Mouse (Mus musculus): Measurements from ENCODE around the gene Dhx16.
A peak's percentile ranks its signal among the peaks of the same experiment; 100 is the strongest.
"Not testable (repeated sequence)": the region's sequence is repeated elsewhere in the genome, so short reads cannot be mapped to it uniquely, and the experiment has no call there.

The Dhx16 gene

DNA sequence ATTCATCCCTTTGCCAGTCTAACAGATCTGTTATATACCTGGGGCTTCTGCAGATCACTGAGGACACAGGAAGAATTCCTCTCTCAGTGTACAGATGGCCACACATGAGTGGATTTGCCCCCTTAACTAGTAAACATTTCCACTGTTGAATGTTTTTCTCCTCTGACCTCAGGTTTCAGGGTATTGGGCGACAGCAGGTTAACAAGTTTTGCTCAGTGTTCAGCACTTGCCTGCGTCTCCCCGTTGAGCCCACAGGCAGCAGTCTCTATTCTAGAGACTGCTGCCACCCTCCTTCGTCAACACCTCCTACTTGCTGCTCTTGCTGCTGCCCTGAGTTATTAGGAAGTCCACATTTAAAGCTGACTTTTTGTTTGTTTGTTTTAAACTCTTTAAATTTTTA is 42.1 kb downstream of the Dhx16 start:
- no peak for DNase-seq

DNA sequence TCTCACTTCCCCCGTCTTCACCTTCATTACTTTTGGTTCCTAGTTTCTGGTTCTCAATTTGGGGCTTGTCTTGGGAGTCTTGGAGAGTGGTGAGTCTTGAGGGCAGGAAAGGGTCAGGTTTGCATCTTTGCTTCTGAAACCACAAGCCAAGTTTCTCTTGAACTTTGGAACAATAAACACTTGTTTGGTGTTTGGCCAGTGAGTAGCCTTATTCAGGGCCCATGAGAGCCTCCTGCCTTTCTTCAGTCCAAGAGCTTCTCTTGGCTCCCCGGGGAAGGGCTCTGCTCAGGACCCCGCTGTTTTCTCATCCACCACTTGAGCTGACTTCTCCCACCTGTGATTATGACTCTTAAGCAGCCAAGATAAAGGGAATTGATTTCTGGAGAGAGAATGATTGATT is 42.9 kb downstream of the Dhx16 start:
- DNase-seq, result no peak

DNA sequence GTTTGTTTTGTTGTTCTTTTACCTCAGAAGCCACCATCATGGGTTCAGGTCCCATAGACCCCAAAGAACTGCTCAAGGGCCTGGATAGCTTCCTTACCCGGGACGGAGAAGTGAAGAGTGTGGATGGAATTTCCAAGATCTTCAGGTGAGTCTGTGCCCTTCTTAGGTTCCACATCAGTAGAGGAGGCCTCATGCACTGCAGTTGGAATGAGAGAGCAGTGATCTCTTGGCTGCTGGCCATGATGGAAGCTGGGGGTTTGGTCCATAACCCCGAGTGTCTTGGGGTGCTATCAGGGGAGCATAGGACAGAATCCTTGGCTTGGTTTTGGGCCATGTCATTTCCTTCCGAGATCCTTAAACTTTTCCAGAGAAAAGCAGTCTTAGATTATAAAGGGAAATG is 43.7 kb downstream of the Dhx16 start:
- peak in 1 of 2 experiments; percentile 35 for DNase-seq

DNA sequence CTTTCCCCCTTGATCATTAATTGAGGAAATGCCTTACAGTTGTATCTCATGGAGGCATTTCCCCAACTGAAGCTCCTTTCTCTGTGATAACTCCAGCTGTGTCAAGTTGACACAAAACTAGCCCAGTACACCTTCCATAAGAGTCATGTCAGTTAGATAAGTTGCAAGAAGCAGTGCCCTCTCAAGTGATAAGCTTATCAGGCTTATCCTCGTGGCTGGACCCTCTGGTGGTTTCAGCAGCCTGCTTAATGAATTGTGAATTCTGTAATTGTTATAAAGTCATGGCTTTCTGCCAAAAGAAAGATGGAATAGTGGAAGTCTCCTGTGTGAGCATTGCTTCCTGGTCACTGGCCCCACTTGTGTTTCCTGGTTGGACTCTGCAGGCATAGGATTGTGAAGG is 47.9 kb downstream of the Dhx16 start:
- no peak for DNase-seq

DNA sequence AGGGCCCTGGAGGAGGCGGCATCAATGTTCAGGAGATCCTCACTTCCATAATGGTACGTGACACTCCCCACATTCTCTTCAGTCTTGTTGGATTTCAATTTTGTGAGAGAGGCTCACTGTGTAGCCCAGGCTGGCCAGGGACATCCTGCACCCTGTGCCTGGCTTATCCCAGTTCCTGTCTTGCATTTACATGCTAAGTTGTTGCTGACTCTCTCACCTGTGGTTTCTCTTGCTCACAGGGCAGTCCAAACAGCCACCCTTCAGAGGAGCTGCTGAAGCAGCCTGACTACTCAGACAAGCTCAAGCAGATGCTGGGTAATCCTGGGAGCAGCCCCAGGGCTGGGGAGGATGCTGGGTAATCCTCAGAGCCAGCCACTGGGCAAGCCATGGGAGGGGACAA is 49.9 kb downstream of the Dhx16 start:
- DNase-seq, result no peak

DNA sequence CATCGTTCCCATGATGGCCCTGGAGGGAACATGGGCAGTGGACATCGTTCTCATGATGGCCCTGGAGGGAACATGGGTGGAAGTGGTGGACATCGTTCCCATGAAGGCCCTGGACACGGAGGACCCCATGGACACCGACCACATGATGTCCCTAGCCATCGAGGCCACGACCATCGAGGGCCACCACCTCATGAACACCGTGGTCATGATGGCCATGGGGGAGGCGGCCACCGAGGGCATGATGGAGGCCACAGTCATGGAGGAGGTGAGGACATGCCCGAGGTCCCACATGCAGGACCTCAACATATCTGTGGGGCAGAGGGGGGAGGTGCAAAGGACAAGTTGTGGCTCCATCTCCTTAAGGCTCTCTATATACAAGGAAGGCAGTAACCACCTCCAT is 51.0 kb downstream of the Dhx16 start:
- DNase-seq, result peak in 1 of 2 experiments; percentile 8

DNA sequence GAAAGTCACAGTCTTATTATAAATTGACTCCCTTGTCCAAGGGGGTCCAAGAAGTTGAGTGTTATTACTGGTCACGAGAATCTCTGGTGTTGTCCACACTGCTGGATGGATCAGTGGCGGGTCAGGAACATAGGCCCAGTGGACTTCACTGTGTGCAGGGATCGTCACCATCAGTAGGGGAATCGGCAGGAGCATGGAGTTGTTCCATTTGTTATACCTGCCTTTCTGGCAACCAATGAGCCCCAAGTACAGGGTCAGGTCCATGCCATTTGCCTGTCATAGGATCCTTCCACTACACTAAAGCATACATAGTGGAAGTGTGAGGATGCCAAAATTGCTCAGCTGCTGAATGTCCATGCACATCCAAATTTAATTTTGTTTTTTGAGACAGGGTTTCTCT is 53.0 kb downstream of the Dhx16 start:
- no peak for DNase-seq

DNA sequence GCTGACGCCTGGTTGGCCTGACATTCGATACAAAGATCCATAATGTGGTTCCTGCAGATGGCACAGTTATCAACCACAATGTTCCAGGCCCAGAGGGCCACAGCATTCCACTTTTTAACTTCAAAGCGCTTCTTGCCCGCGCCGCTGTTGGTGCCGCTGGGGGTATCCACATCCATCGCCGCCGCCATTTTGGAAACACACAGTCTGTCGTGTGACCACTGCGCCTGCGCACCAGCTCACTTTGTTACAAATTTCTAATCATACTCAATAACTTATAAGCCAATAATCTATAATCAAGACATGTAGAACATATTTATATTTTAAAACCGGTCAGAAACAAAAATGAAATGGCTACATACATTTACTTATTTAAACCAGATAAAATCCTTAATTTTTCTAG is 56.1 kb downstream of the Dhx16 start:
- not testable (repeated sequence) for DNase-seq

DNA sequence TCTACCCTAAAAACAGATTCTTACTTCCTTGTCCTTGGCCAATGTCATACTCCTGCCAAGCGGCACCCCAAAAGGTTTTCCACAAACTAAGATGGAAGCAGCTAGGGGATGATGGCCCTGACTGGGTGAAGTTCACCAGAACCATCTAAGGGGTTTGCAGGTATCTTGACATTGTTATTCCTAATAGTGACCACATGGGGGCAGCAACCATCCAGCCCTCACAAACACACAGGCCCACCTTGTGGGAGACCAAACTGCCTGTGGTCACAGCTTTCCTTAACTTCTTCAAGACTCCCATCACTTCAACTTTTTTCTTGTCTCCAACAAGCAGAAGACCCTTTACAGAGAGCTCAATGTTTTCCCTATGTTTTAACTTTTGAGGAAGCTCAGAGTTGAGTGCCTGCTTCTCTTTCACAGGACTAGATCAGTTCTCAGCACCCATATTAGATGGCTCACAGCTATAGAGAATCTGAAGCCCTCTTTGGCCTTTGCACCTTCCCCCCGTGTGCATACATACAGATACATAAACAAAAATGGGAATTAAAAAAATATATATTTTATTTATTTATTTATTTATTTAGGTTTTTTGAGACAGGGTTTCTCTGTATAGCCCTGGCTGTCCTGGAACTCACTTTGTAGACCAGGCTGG is 58.2 kb downstream of the Dhx16 start:
- peak; percentile 65 to 70 for DNase-seq

- DNase-seq, result no peak
Measured at GRCm38 (mm10) chr17:35939108-35939507, 59.5 kb downstream of the Dhx16 start.

DNA sequence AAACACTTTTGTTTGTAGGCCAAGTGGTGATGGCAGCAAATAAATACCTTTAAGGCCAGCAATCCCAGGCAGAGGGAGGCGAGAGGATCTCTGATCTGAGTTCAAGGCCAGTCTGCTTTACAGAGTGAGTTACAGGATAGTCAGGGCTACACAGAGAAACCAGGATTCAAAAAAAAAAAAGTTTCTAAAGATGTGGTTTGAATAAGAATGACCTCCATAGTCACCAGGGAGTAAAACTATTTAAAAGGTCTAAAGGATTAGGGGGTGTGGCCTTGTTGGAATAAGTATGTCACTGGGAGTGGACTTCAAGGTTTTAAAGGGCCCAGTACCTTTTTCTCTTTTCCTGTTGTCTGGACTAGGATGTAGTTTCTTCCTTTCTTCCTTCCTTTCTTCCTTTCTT is 60.3 kb downstream of the Dhx16 start:
- DNase-seq, result no peak

All from cerebellum, postnatal 10 days (tissue).